Mouse (Mus musculus) limb, embryonic 10.5 days (tissue): ENCODE measurements around the gene Alyref2. TPM values are rescaled to one million over a fixed set of nuclear protein-coding genes. Genes with fewer than 3 reads are reported as not detected.
"Not testable (repeated sequence)": the region's sequence is repeated elsewhere in the genome, so short reads cannot be mapped to it uniquely, and the experiment has no call there.

Source experiments
- DNase-seq: peaks from one replicate; pipeline ENCODE4 v3.0.0-alpha.2; 2017; ENCODE audit warnings: low spot score
- H3K27ac ChIP-seq: fragments of 300-500 bp; sonication (generic); 2 replicates; pipeline ENCODE4 v1.5.1; 2016; ENCODE audit warnings: mild to moderate bottlenecking
- H3K27me3 ChIP-seq: fragments of 300-500 bp; sonication (generic); 2 replicates; pipeline ENCODE4 v1.6.1; 2016; ENCODE audit warnings: low read depth, mild to moderate bottlenecking; ENCODE audit not compliant: poor library complexity, severe bottlenecking
- H3K36me3 ChIP-seq: fragments of 300-500 bp; sonication (generic); 2 replicates; pipeline ENCODE4 v1.6.1; 2016; ENCODE audit warnings: mild to moderate bottlenecking, moderate library complexity
- H3K4me1 ChIP-seq: fragments of 300-500 bp; sonication (generic); 2 replicates; pipeline ENCODE4 v1.6.1; 2016
- H3K4me3 ChIP-seq: fragments of 300-500 bp; sonication (generic); 2 replicates; pipeline ENCODE4 v1.5.1; 2016; ENCODE audit warnings: mild to moderate bottlenecking, moderate library complexity
- H3K9me3 ChIP-seq: fragments of 300-500 bp; sonication (generic); replicated peaks from 2 replicates; pipeline ENCODE4 v1.6.1; 2016; ENCODE audit warnings: mild to moderate bottlenecking
- WGBS: fragments of 180-500 bp; shearing (Covaris S2); methylation state at CpG from one replicate; pipeline ENCODE4 v1.1.7; 2016; 5-methylcytosine and 5-hydroxymethylcytosine counted together
- polyA plus RNA-seq: library from polyadenylated mRNA; unstranded; fragments of >200 nt; fragmentation: Nextera tagmentation; extraction: Ambion mirVana; gene quantifications from 2 replicates; pipeline ENCODE4 v1.2.1, GENCODE M21; 2016

Alyref2 gene
- 6.5 and 8.6 TPM in 2 replicates for polyA plus RNA-seq

DNA sequence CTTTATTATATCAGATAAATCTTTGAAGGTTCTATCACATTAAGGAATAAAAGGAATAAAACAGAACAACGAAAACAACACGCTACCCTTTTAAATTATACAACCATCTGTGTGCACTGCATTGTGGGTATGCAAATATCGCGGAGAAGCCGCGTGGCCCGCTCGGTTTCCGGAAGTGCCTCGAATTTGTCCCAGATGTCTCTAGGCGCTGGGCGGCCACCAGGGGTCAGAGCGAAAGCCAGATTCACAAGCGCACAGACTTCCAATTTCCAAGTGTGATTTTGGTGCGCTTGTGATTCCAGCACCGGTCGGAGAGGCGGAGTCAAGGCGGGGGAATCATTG, at the start of gene Alyref2:
TSS of gene Alyref2 (plus strand) at position 229 of the 342 bp plus-strand sequence.
- Histone ChIP-seq H3K27ac (peak within 1 kb of the TSS; percentile 94), H3K36me3 (no peaks in the 10 kb centered on the region), H3K4me1 (0 out of 2 replicates have a peak, but pooled peaks cover 8% of the 10 kb centered on the region), H3K9me3 (no peaks in the 10 kb centered on the region), H3K27me3 (no peaks in the 10 kb centered on the region), H3K4me3 (peak within 1 kb of the TSS; percentile 68)
- DNase-seq = peak; percentile 96
- WGBS = 0% methylated on average over 19 of the region's 19 CpGs

DNA sequence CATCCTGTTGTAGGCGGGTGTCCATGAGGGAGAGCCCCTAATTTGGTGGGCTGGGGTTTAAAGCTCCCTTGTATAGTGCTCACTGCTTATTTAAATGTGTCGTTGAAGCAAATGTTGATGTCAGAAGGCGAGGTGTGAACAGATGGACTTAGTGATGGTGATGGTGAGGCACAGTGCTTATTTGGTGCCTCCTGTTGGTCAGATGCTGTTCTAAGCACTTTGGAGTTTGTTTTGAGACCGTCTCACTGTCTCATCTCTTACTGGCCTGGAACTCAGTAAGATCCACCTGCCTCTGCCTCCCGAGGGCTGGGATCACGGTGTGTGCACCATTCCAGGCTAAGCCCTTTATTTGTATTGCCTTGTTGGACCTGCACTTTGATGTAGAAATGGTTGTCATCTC, 48.4 kb upstream of the Alyref2 start:
- no peaks in the 10 kb centered on the region for H3K27me3 ChIP-seq
- no peaks in the 10 kb centered on the region for H3K9me3 ChIP-seq
- no peak overlapping the region for H3K4me3 ChIP-seq
- H3K36me3 ChIP-seq = no peaks in the 10 kb centered on the region
- DNase-seq = no peak
- WGBS = 80% methylated on average over 6 of the region's 6 CpGs
- H3K4me1 ChIP-seq = peaks cover 5% of the 10 kb centered on the region
- H3K27ac ChIP-seq = no peak overlapping the region

DNA sequence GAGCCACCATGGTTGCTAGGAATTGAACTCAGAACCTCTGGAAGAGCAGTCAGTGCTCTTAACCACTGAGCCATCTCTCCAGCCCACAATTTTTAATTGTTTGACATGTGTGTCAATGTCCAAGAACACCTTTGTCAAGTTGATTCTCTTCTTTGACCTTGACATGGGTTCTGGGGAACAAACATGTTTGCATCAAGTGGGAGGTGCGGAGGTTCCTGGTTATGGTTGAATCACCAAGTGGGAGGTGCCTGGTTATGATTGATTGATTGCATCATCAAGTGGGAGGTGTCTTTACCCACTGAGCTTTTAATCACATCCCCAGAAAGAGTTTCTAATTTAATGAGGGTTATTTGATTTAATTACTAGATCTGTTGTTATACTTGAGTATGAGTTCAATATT, 45.7 kb upstream of the Alyref2 start:
- H3K9me3 ChIP-seq = no peaks in the 10 kb centered on the region
- H3K27me3 ChIP-seq = no peaks in the 10 kb centered on the region
- no peak overlapping the region for H3K4me3 ChIP-seq
- DNase-seq = no peak
- peaks cover 8% of the 10 kb centered on the region for H3K4me1 ChIP-seq
- peaks cover 10% of the 10 kb centered on the region for H3K36me3 ChIP-seq
- no peak overlapping the region for H3K27ac ChIP-seq
- 93% methylated on average over 1 of the region's 1 CpGs for WGBS

DNA sequence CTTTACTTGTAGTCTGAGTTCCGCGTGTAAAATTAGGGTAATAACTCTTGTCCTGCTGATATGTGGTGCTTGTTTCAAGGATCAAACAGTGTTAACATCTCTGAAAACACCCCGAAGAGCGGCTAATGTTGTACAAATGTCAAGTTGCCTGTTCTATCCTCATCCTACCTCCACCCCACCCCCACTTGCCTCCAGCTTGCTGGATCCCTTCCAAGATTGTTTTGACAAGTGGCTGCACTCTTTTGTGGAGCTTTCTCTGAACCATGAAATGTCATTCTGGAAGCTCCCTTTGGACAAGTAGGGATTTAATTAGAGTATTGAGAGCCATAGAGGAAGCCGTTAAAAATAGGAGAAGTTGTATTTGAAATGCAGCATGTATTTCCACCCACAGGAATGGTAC, 43.5 kb upstream of the Alyref2 start:
- no peak overlapping the region for H3K4me3 ChIP-seq
- no peak overlapping the region for H3K27ac ChIP-seq
- no peaks in the 10 kb centered on the region for H3K9me3 ChIP-seq
- DNase-seq = no peak
- peaks cover 18% of the 10 kb centered on the region for H3K36me3 ChIP-seq
- WGBS = 60% methylated on average over 5 of the region's 5 CpGs
- H3K4me1 ChIP-seq = peaks cover 8% of the 10 kb centered on the region
- no peaks in the 10 kb centered on the region for H3K27me3 ChIP-seq

DNA sequence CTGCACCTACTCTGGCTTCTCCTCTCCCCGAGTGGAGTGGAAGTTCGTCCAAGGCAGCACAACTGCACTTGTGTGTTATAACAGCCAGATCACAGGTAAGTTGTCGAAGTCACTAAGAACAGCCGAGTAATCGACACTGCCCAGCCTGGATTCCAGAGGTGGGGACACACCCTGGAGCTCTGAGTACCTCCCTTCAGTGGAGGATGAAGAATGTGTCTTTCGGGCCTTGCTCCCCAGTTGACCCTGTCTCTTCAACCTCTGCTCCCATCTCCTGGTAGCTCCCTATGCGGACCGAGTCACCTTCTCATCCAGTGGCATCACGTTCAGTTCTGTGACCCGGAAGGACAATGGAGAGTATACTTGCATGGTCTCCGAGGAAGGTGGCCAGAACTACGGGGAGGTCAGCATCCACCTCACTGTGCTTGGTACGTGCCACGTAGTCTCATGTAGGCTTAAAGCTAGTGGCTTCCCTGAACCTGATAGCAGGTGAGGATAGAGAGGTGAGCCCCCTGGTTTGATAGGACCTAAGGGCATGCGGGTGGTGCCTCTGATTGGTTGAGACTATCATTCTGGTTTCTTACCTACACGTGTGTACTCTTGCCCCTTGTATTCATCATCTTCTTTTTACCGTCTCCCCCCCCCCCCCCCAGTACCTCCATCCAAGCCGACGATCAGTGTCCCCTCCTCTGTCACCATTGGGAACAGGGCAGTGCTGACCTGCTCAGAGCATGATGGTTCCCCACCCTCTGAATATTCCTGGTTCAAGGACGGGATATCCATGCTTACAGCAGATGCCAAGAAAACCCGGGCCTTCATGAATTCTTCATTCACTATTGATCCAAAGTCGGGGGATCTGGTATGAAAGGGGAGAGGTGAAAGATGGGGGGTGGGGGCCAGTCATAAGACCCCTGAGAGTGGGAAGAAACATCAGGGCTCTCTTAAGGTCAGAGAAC, 42.5 kb upstream of the Alyref2 start:
- H3K4me1 ChIP-seq = peaks cover 8% of the 10 kb centered on the region
- no peaks in the 10 kb centered on the region for H3K9me3 ChIP-seq
- H3K4me3 ChIP-seq = no peak overlapping the region
- H3K27me3 ChIP-seq = no peaks in the 10 kb centered on the region
- peaks cover 18% of the 10 kb centered on the region for H3K36me3 ChIP-seq
- no peak overlapping the region for H3K27ac ChIP-seq
- no peak for DNase-seq
- 94% methylated on average over 22 of the region's 22 CpGs for WGBS

DNA sequence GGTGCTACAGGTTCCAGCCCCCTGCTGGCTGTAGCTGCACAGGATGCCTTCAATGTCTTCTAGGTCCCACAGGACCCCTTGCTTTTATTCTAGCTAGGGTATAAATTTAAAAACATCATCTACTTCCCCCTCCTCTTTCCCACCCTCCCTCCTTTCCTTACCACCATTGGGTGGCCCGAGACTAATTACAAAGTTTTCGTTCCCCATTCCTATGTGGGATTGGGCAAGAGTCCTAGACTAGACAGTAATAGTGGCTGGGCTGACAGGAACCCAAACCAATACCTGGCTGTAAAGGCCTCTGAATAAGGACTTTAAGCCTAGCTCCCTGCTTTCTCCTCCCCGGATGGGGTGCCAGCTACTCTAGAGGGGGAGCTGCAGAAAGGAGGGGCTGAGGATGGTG, 40.1 kb upstream of the Alyref2 start:
- no peak overlapping the region for H3K27ac ChIP-seq
- DNase-seq = no peak
- peaks cover 8% of the 10 kb centered on the region for H3K4me1 ChIP-seq
- peaks cover 18% of the 10 kb centered on the region for H3K36me3 ChIP-seq
- H3K27me3 ChIP-seq = no peaks in the 10 kb centered on the region
- H3K4me3 ChIP-seq = no peak overlapping the region
- WGBS = 94% methylated on average over 3 of the region's 3 CpGs
- H3K9me3 ChIP-seq = no peaks in the 10 kb centered on the region

DNA sequence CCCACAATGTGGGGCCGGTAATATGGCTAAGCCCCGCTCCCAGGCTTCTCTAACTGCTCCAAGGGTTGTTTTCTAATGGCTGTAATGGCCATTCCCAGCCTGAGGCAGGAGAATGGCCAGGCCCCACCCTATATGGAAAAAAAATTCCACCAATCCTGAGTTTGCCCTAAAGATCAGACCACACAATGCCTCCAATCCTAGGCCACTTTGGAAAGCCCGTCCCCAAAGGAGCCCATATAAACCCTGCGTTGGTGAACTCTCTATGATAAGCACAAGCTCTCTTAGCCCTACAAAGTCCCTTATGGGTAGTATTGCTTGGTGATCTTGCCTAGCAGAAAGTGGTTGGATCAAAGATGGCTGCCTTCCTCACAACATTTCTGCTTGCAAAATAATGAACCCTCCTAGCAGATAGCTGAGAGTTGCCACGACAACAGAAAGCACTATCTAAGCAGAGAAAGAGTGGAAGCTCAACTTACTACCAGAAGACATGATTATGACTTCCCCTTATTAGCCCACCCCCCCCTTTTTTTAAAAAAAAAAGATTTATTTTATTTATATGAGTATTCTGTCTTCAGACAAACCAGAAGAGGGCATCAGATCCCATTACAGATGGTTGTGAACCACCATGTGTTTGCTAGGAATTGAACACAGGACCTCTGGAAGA, 37.4 kb upstream of the Alyref2 start:
- 91% methylated on average over 5 of the region's 5 CpGs for WGBS
- no peak overlapping the region for H3K4me3 ChIP-seq
- peaks cover 18% of the 10 kb centered on the region for H3K36me3 ChIP-seq
- no peaks in the 10 kb centered on the region for H3K27me3 ChIP-seq
- H3K27ac ChIP-seq = no peak overlapping the region
- DNase-seq = no peak
- H3K9me3 ChIP-seq = no peaks in the 10 kb centered on the region
- H3K4me1 ChIP-seq = no peaks in the 10 kb centered on the region

DNA sequence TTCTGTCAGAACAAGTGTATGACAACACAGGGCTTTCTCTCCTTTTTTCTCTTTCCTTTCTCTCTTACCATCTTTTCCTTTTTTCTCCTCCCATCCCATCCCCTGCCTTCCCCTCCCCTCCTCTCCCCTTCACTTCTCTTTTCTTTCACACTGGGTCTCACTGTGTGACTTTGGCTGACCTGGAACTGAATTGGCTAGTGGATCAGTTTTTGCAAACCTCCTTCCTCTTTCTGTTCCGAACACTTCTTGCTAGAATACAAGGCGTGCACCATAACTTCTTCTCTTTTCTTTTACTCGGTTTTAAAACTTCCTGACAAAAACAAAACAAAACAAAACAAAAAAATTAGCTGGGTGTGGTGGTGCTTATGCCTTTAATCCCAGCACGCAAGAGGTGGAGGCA, 36.7 kb upstream of the Alyref2 start:
- no peak overlapping the region for H3K4me3 ChIP-seq
- no peaks in the 10 kb centered on the region for H3K4me1 ChIP-seq
- no peaks in the 10 kb centered on the region for H3K27me3 ChIP-seq
- 86% methylated on average over 4 of the region's 4 CpGs for WGBS
- H3K9me3 ChIP-seq = no peaks in the 10 kb centered on the region
- H3K27ac ChIP-seq = no peak overlapping the region
- no peak for DNase-seq
- H3K36me3 ChIP-seq = peaks cover 12% of the 10 kb centered on the region

DNA sequence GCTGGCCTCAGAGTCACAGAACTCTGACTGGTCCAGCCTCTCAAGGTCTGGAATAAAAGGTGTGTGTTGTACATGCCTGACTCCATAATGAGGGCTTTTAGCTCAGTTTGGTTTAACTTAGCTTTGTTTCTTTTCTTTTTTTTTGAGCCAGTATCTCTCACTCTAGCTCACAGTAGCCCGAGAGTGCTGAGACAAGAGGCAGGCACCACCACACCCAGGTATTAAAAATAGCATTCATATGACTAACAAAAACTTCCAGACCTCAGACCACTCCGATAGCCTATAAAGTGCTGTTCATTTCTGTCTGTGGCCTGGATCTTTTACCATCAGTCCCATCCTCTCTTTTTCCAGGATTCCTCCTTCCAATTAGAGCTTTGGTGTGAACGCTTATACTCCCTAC, 33.6 kb upstream of the Alyref2 start:
- Histone ChIP-seq H3K4me1 (no peaks in the 10 kb centered on the region), H3K36me3 (no peaks in the 10 kb centered on the region), H3K4me3 (no peak overlapping the region), H3K27me3 (no peaks in the 10 kb centered on the region), H3K27ac (no peak overlapping the region), H3K9me3 (no peaks in the 10 kb centered on the region)
- DNase-seq = no peak
- WGBS = 91% methylated on average over 3 of the region's 3 CpGs

DNA sequence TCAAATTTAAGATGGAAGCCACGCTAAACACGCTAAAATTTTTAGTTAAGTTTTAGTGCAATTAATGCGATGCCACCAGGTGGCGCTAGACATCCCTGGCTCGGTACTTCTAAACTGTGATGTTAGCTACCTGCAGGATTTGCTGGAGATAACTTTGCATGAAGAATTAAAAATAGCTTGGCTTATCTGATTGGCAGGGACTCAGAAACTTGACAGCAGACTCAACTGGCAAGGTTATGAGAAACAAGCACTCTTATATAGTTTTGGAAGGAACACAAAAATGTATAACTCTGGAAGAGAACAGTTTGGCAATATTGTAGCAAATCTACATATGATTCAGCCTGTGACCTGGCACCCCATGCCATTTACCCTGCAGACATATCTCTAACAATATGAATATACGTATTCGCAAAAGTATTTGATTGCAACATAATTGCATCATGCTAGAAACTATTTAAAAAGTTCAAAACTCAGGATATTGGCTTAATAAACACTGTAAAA, 32.9 kb upstream of the Alyref2 start:
- H3K36me3 ChIP-seq = no peaks in the 10 kb centered on the region
- H3K27me3 ChIP-seq = no peaks in the 10 kb centered on the region
- H3K9me3 ChIP-seq = no peaks in the 10 kb centered on the region
- WGBS = 36% methylated on average over 7 of the region's 7 CpGs
- H3K4me3 ChIP-seq = no peak overlapping the region
- H3K4me1 ChIP-seq = no peaks in the 10 kb centered on the region
- DNase-seq = peak; percentile 71
- no peak overlapping the region for H3K27ac ChIP-seq

DNA sequence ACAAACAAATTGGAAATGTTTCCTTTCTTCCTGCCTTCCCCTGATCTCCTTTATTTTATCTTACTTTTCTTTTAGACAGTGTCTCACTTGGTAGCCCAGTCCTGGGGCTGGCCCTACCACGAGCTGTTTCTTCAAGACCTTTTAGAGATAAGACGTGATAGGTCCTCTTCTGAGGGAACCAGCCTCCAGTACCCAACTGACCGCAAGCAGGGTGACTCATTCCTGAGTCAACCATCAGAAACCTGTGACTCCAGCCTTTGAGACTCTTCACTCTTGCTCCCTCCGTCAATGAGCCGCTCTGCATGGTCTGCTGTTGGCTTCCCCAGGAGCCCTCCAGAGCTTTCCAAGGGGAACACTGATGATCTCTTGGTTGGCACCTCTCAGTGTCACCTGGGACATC, 32.4 kb upstream of the Alyref2 start:
- Histone ChIP-seq H3K9me3 (no peaks in the 10 kb centered on the region), H3K36me3 (no peaks in the 10 kb centered on the region), H3K4me1 (no peaks in the 10 kb centered on the region), H3K27me3 (no peaks in the 10 kb centered on the region), H3K27ac (no peak overlapping the region), H3K4me3 (no peak overlapping the region)
- 91% methylated on average over 5 of the region's 5 CpGs for WGBS
- DNase-seq = no peak

DNA sequence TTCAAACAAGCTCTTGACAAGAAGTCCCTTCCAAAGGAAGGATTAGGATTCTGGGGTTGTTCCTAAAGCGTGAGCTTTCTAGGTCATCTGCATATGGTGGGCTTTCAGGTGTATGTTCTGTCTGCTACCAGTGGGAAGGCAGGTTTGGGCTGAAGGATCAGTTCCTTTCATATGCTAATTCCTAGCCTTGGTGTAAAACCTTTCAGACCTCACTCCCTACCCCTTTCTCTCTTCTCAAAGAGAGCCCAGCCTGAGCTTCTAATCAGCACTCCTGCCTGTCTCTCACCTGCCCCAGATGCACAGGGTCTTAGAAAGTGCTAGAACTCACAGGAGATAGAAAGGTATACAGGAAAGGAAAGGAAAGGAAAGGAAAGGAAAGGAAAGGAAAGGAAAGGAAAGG, 31.8 kb upstream of the Alyref2 start:
- Histone ChIP-seq H3K4me3 (no peak overlapping the region), H3K27ac (no peak overlapping the region), H3K27me3 (no peaks in the 10 kb centered on the region), H3K4me1 (no peaks in the 10 kb centered on the region), H3K36me3 (no peaks in the 10 kb centered on the region), H3K9me3 (no peaks in the 10 kb centered on the region)
- no peak for DNase-seq
- 73% methylated on average over 1 of the region's 1 CpGs for WGBS

DNA sequence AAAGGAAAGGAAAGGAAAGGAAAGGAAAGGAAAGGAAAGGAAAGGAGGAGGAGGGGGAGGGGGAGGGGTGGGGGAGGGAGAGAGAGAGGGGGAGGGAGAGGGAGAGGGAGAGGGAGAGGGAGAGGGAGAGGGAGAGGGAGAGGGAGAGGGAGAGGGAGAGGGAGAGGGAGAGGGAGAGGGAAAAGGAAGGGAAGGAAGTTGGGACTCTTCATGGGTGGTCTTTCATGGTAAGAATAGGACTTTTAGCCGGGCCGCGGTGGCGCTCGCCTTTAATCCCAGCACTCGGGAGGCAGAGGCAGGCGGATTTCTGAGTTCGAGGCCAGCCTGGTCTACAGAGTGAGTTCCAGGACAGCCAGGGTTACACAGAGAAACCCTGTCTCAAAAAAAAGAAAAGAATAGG, 31.3 kb upstream of the Alyref2 start:
- H3K9me3 ChIP-seq, H3K27me3 ChIP-seq, H3K36me3 ChIP-seq, H3K27ac ChIP-seq, DNase-seq, H3K4me3 ChIP-seq, H3K4me1 ChIP-seq: not testable (repeated sequence)
- WGBS = 91% methylated on average over 8 of the region's 8 CpGs
